Mouse (Mus musculus) olfactory bulb, adult 2 months (tissue): ENCODE results near the gene Zfp691.

Experiments
- CTCF ChIP-seq: fragments of 200-500 bp; IDR thresholded peaks from 2 replicates; pipeline ENCODE4 v1.5.1; 2012; ENCODE audit warnings: low read depth, mild to moderate bottlenecking, low read length, moderate library complexity; ENCODE audit not compliant: insufficient read depth
- POLR2A ChIP-seq: fragments of 200-500 bp; IDR thresholded peaks from 2 replicates; pipeline ENCODE4 v1.6.1; 2012; ENCODE audit warnings: mild to moderate bottlenecking, low read depth, low read length, moderate library complexity; ENCODE audit not compliant: insufficient read depth

- TF ChIP-seq CTCF (no peak), POLR2A (no peak)
These were observed 33.9 kb downstream of the Zfp691 start for GRCm38 (mm10) chr4:119140126-119140525.
